Mouse (Mus musculus): ENCODE results near the gene Kcnn3. TPM values are rescaled to one million over a fixed set of nuclear protein-coding genes. Genes with fewer than 3 reads are reported as not detected.

The Kcnn3 gene
- polyA plus RNA-seq, 1 experiment from 2014 or later, result 1.3 TPM

GRCm38 (mm10) chr3:89603300-89603699, 83.3 kb downstream of the Kcnn3 start:
- no peak overlapping the region for H3K27ac ChIP-seq (ENCODE audit: low read depth, low read length)
- no peaks in the 10 kb centered on the region for H3K36me3 ChIP-seq (ENCODE audit: control insufficient read depth, insufficient read depth, low read length)
- peaks cover 19% of the 10 kb centered on the region for H3K4me1 ChIP-seq (ENCODE audit: control insufficient read depth, insufficient read depth, low read length)
- no peak overlapping the region for H3K4me3 ChIP-seq (ENCODE audit: low read depth, low read length)
- H3K9ac ChIP-seq (ENCODE audit: low read length), result no peak overlapping the region
- H3K4me2 ChIP-seq, result no peak overlapping the region
- no peak for DNase-seq (ENCODE audit: low spot score, missing footprints)
- no peaks in the 10 kb centered on the region for H3K27me3 ChIP-seq (ENCODE audit: control insufficient read depth, insufficient read depth, low read length)
- no peaks in the 10 kb centered on the region; the same call in 1 of the 2 replicates for H3K9me3 ChIP-seq (ENCODE audit: control insufficient read depth, low read length)
- WGBS, result 92% methylated on average over 5 of the region's 5 CpGs
- no peak for ATAC-seq (ENCODE audit: low FRiP score)

GRCm38 (mm10) chr3:89605235-89605634, 85.3 kb downstream of the Kcnn3 start:
- Histone ChIP-seq H3K27ac (ENCODE audit: low read depth, low read length) (no peak overlapping the region), H3K4me3 (ENCODE audit: low read depth, low read length) (no peak overlapping the region), H3K27me3 (ENCODE audit: control insufficient read depth, insufficient read depth, low read length) (no peaks in the 10 kb centered on the region), H3K9ac (ENCODE audit: low read length) (no peak overlapping the region), H3K4me1 (ENCODE audit: control insufficient read depth, insufficient read depth, low read length) (peaks cover 19% of the 10 kb centered on the region), H3K36me3 (ENCODE audit: control insufficient read depth, insufficient read depth, low read length) (no peaks in the 10 kb centered on the region), H3K9me3 (ENCODE audit: control insufficient read depth, low read length) (no peaks in the 10 kb centered on the region), H3K4me2 (no peak overlapping the region)
- 65% methylated on average over 5 of the region's 5 CpGs for WGBS
- ATAC-seq (ENCODE audit: low FRiP score) (no peak), DNase-seq (ENCODE audit: low spot score, missing footprints) (no peak)

- peak overlapping the region; percentile 36; the same call in 1 of the 2 replicates for H3K9ac ChIP-seq (ENCODE audit: low read length)
- H3K9me3 ChIP-seq (ENCODE audit: control insufficient read depth, low read length), result no peaks in the 10 kb centered on the region
- DNase-seq (ENCODE audit: low spot score, missing footprints) (peak; percentile 96), ATAC-seq (ENCODE audit: low FRiP score) (peak; percentile 70)
- H3K27ac ChIP-seq (ENCODE audit: low read depth, low read length), result peak overlapping the region; percentile 30; the same call in 1 of the 2 replicates
- peaks cover 19% of the 10 kb centered on the region for H3K4me1 ChIP-seq (ENCODE audit: control insufficient read depth, insufficient read depth, low read length)
- WGBS, result 23% methylated on average over 1 of the region's 1 CpGs
- H3K36me3 ChIP-seq (ENCODE audit: control insufficient read depth, insufficient read depth, low read length), result no peaks in the 10 kb centered on the region
- no peaks in the 10 kb centered on the region for H3K27me3 ChIP-seq (ENCODE audit: control insufficient read depth, insufficient read depth, low read length)
- peak overlapping the region; percentile 24; the same call in 1 of the 2 replicates for H3K4me2 ChIP-seq
- no peak overlapping the region for H3K4me3 ChIP-seq (ENCODE audit: low read depth, low read length)
Measured at GRCm38 (mm10) chr3:89607327-89607726, 87.4 kb downstream of the Kcnn3 start.

GRCm38 (mm10) chr3:89612048-89612447, 92.1 kb downstream of the Kcnn3 start:
- H3K4me3 ChIP-seq (ENCODE audit: low read depth, low read length), result no peak overlapping the region
- H3K27me3 ChIP-seq (ENCODE audit: control insufficient read depth, insufficient read depth, low read length), result no peaks in the 10 kb centered on the region
- ATAC-seq (ENCODE audit: low FRiP score) (no peak), DNase-seq (ENCODE audit: low spot score, missing footprints) (no peak)
- H3K27ac ChIP-seq (ENCODE audit: low read depth, low read length), result no peak overlapping the region
- no peaks in the 10 kb centered on the region for H3K36me3 ChIP-seq (ENCODE audit: control insufficient read depth, insufficient read depth, low read length)
- H3K4me1 ChIP-seq (ENCODE audit: control insufficient read depth, insufficient read depth, low read length), result peaks cover 3% of the 10 kb centered on the region
- no peak overlapping the region for H3K4me2 ChIP-seq
- 78% methylated on average over 5 of the region's 5 CpGs for WGBS
- H3K9me3 ChIP-seq (ENCODE audit: control insufficient read depth, low read length), result no peaks in the 10 kb centered on the region
- no peak overlapping the region for H3K9ac ChIP-seq (ENCODE audit: low read length)

GRCm38 (mm10) chr3:89613526-89614523, 93.9 kb downstream of the Kcnn3 start:
- Histone ChIP-seq H3K4me2 (no peak overlapping the region), H3K27ac (ENCODE audit: low read depth, low read length) (peak overlapping the region; percentile 26; the same call in 1 of the 2 replicates), H3K4me3 (ENCODE audit: low read depth, low read length) (no peak overlapping the region), H3K4me1 (ENCODE audit: control insufficient read depth, insufficient read depth, low read length) (no peaks in the 10 kb centered on the region), H3K9me3 (ENCODE audit: control insufficient read depth, low read length) (no peaks in the 10 kb centered on the region), H3K27me3 (ENCODE audit: control insufficient read depth, insufficient read depth, low read length) (no peaks in the 10 kb centered on the region), H3K36me3 (ENCODE audit: control insufficient read depth, insufficient read depth, low read length) (no peaks in the 10 kb centered on the region), H3K9ac (ENCODE audit: low read length) (no peak overlapping the region)
- ATAC-seq (ENCODE audit: low FRiP score) (no peak), DNase-seq (ENCODE audit: low spot score, missing footprints) (peak; percentile 88)
- 68% methylated on average over 18 of the region's 18 CpGs for WGBS

- Histone ChIP-seq H3K4me1 (ENCODE audit: control insufficient read depth, insufficient read depth, low read length) (no peaks in the 10 kb centered on the region), H3K9me3 (ENCODE audit: control insufficient read depth, low read length) (no peaks in the 10 kb centered on the region), H3K4me2 (no peak overlapping the region), H3K36me3 (ENCODE audit: control insufficient read depth, insufficient read depth, low read length) (no peaks in the 10 kb centered on the region), H3K27ac (ENCODE audit: low read depth, low read length) (no peak overlapping the region), H3K27me3 (ENCODE audit: control insufficient read depth, insufficient read depth, low read length) (no peaks in the 10 kb centered on the region), H3K9ac (ENCODE audit: low read length) (no peak overlapping the region), H3K4me3 (ENCODE audit: low read depth, low read length) (no peak overlapping the region)
- DNase-seq (ENCODE audit: low spot score, missing footprints) (no peak), ATAC-seq (ENCODE audit: low FRiP score) (no peak)
- WGBS, result 65% methylated on average over 6 of the region's 6 CpGs
Measured at GRCm38 (mm10) chr3:89616861-89617260, 96.9 kb downstream of the Kcnn3 start.

GRCm38 (mm10) chr3:89617360-89617759, 97.4 kb downstream of the Kcnn3 start:
- Histone ChIP-seq H3K27me3 (ENCODE audit: control insufficient read depth, insufficient read depth, low read length) (no peaks in the 10 kb centered on the region), H3K36me3 (ENCODE audit: control insufficient read depth, insufficient read depth, low read length) (no peaks in the 10 kb centered on the region), H3K27ac (ENCODE audit: low read depth, low read length) (no peak overlapping the region), H3K4me2 (no peak overlapping the region), H3K9me3 (ENCODE audit: control insufficient read depth, low read length) (no peaks in the 10 kb centered on the region), H3K9ac (ENCODE audit: low read length) (no peak overlapping the region), H3K4me3 (ENCODE audit: low read depth, low read length) (no peak overlapping the region), H3K4me1 (ENCODE audit: control insufficient read depth, insufficient read depth, low read length) (peaks cover 2% of the 10 kb centered on the region)
- no peak for ATAC-seq (ENCODE audit: low FRiP score)
- no peak for DNase-seq (ENCODE audit: low spot score, missing footprints)
- 92% methylated on average over 2 of the region's 2 CpGs for WGBS

- Histone ChIP-seq H3K9ac (ENCODE audit: low read length) (no peak overlapping the region), H3K4me2 (no peak overlapping the region), H3K27me3 (ENCODE audit: control insufficient read depth, insufficient read depth, low read length) (no peaks in the 10 kb centered on the region), H3K4me1 (ENCODE audit: control insufficient read depth, insufficient read depth, low read length) (peaks cover 32% of the 10 kb centered on the region), H3K9me3 (ENCODE audit: control insufficient read depth, low read length) (no peaks in the 10 kb centered on the region), H3K27ac (ENCODE audit: low read depth, low read length) (peak overlapping the region; percentile 1; the same call in 1 of the 2 replicates), H3K4me3 (ENCODE audit: low read depth, low read length) (no peak overlapping the region), H3K36me3 (ENCODE audit: control insufficient read depth, insufficient read depth, low read length) (no peaks in the 10 kb centered on the region)
- peak; percentile 90 for DNase-seq (ENCODE audit: low spot score, missing footprints)
- WGBS, result 2% methylated on average over 6 of the region's 6 CpGs
- ATAC-seq (ENCODE audit: low FRiP score), result peak; percentile 70
Measured at GRCm38 (mm10) chr3:89622825-89623224, 102.9 kb downstream of the Kcnn3 start.

GRCm38 (mm10) chr3:89623531-89623930, 103.6 kb downstream of the Kcnn3 start:
- Histone ChIP-seq H3K4me2 (no peak overlapping the region), H3K36me3 (ENCODE audit: control insufficient read depth, insufficient read depth, low read length) (no peaks in the 10 kb centered on the region)
- no peak for ATAC-seq (ENCODE audit: low FRiP score)

More at GRCm38 (mm10) chr3:89623531-89623930, 103.6 kb downstream of the Kcnn3 start:
- Histone ChIP-seq H3K27ac (ENCODE audit: low read depth, low read length) (no peak overlapping the region), H3K9me3 (ENCODE audit: control insufficient read depth, low read length) (no peaks in the 10 kb centered on the region), H3K9ac (ENCODE audit: low read length) (no peak overlapping the region), H3K4me1 (ENCODE audit: control insufficient read depth, insufficient read depth, low read length) (peaks cover 32% of the 10 kb centered on the region), H3K4me3 (ENCODE audit: low read depth, low read length) (no peak overlapping the region), H3K27me3 (ENCODE audit: control insufficient read depth, insufficient read depth, low read length) (no peaks in the 10 kb centered on the region)
- no peak for DNase-seq (ENCODE audit: low spot score, missing footprints)
- 22% methylated on average over 4 of the region's 4 CpGs for WGBS

Measured in midbrain, embryonic 11.5 days (tissue).